Comparison of ENCODE assay signal across 8 mouse cellular contexts in genomic region chr19:5648401-5649297, GRCm38 (mm10). TPM values are rescaled to one million over a fixed set of nuclear protein-coding genes. Genes with fewer than 3 reads are reported as not detected.
DNase-seq lines count a peak whose midpoint lies in the region; ATAC-seq and TF ChIP-seq lines count a peak whose summit lies in the region.

No protein-coding gene starts in this region.

- peak overlapping the region; percentile 78 for H3K4me2 ChIP-seq in heart, embryonic 11.5 days
- H3K4me2 ChIP-seq in kidney, embryonic 15.5 days = peak overlapping the region; percentile 59

- no peaks in the 10 kb centered on the region for H3K79me3 ChIP-seq in C2C12 (ENCODE audit: low read depth)

- H3K27ac ChIP-seq in heart, embryonic 11.5 days (ENCODE audit: low read depth, low read length) = peak overlapping the region; percentile 88
- H3K27ac ChIP-seq in kidney, embryonic 15.5 days = peak overlapping the region; percentile 90

- H3K9ac ChIP-seq in heart, embryonic 11.5 days (ENCODE audit: low read depth, low read length) = peak overlapping the region; percentile 67
- H3K9ac ChIP-seq in kidney, embryonic 15.5 days = peak overlapping the region; percentile 37

- WGBS in heart, embryonic 11.5 days (ENCODE audit: insufficient replicate concordance) = 10% methylated on average over 26 of the region's 26 CpGs
- 13% methylated on average over 26 of the region's 26 CpGs for WGBS in kidney, embryonic 15.5 days

- H3K4me3 ChIP-seq in C2C12 (ENCODE audit: insufficient read depth, poor library complexity, severe bottlenecking) = no peak overlapping the region
- peak overlapping the region; percentile 54 for H3K4me3 ChIP-seq in erythroblast, embryonic 14.5 days (replicated peaks)
- H3K4me3 ChIP-seq in heart, embryonic 11.5 days (ENCODE audit: low read depth, low read length) = peak overlapping the region; percentile 27
- peak overlapping the region; percentile 30 for H3K4me3 ChIP-seq in kidney, embryonic 15.5 days (replicated peaks)

- peak overlapping the region; percentile 28 for H3ac ChIP-seq in C2C12 (ENCODE audit: control insufficient read depth, insufficient read length, low read depth)

- no peaks in the 10 kb centered on the region for H3K27me3 ChIP-seq in C2C12 (ENCODE audit: control insufficient read depth, insufficient read depth, insufficient read length)
- no peaks in the 10 kb centered on the region for H3K27me3 ChIP-seq in erythroblast, embryonic 14.5 days (ENCODE audit: control insufficient read depth)
- H3K27me3 ChIP-seq in heart, embryonic 11.5 days (ENCODE audit: control insufficient read depth, insufficient read depth, low read length) = no peaks in the 10 kb centered on the region
- H3K27me3 ChIP-seq in kidney, embryonic 15.5 days = no peaks in the 10 kb centered on the region

- H3K36me3 ChIP-seq in C2C12 (ENCODE audit: control insufficient read depth, insufficient read depth) = peaks cover 54% of the 10 kb centered on the region
- H3K36me3 ChIP-seq in erythroblast, embryonic 14.5 days (ENCODE audit: control insufficient read depth) = peaks cover 93% of the 10 kb centered on the region
- H3K36me3 ChIP-seq in heart, embryonic 11.5 days (ENCODE audit: control insufficient read depth, insufficient read depth, low read length) = peaks cover 24% of the 10 kb centered on the region
- H3K36me3 ChIP-seq in kidney, embryonic 15.5 days = peaks cover 75% of the 10 kb centered on the region

- ATAC-seq in heart, embryonic 11.5 days (replicated peaks; ENCODE audit: insufficient number of reproducible peaks, low FRiP score, low TSS enrichment) = peak; percentile 74
- peak; percentile 88 for ATAC-seq in kidney, embryonic 15.5 days (replicated peaks; ENCODE audit: low FRiP score)

- no peak for TF ChIP-seq CTCF in C2C12 (IDR thresholded peaks at IDR 0.05; ENCODE audit: control insufficient read depth, insufficient read depth, insufficient read length)

- H3K9me3 ChIP-seq in erythroblast, embryonic 14.5 days (ENCODE audit: control insufficient read depth, low read length) = no peaks in the 10 kb centered on the region
- no peaks in the 10 kb centered on the region for H3K9me3 ChIP-seq in heart, embryonic 11.5 days (replicated peaks; ENCODE audit: control insufficient read depth, low read length)
- H3K9me3 ChIP-seq in kidney, embryonic 15.5 days (replicated peaks) = no peaks in the 10 kb centered on the region

- peaks cover 45% of the 10 kb centered on the region for H3K4me1 ChIP-seq in erythroblast, embryonic 14.5 days (ENCODE audit: control insufficient read depth)
- H3K4me1 ChIP-seq in heart, embryonic 11.5 days (ENCODE audit: control insufficient read depth, insufficient read depth, low read length) = peaks cover 15% of the 10 kb centered on the region
- peaks cover 23% of the 10 kb centered on the region for H3K4me1 ChIP-seq in kidney, embryonic 15.5 days

- DNase-seq in brain, adult 2 months (ENCODE audit: low read depth, low spot score) = peak; percentile 92
- peak; percentile 79 for DNase-seq in liver
- DNase-seq in monocyte, adult 2 months (ENCODE audit: low read depth in 1 of 2, low spot score in 2 of 2) = peak; percentile 59 to 78
- DNase-seq in spleen, postnatal 36 days (ENCODE audit: low spot score in 2 of 2) = peak; percentile 88 to 90

- H3K79me2 ChIP-seq in C2C12 (ENCODE audit: control insufficient read depth, insufficient read depth) = no peaks in the 10 kb centered on the region

TF ChIP-seq in C2C12, 6 proteins besides CTCF, POLR2A, EP300 and RAD21:
- no peak for TF ChIP-seq MAX (IDR thresholded peaks at IDR 0.05)
- peak; percentile 61 for TF ChIP-seq CEBPB (IDR thresholded peaks at IDR 0.05; ENCODE audit: low read depth)

RNA-seq across cellular contexts. Expression of gene Rela, which starts 11.4 kb away (rescaled TPM):
- 56.5 TPM for polyA plus RNA-seq in C2C12 (2012; fragmentation: generic; extraction: Trizol)
- 4.1 and 6.0 TPM in 2 replicates for polyA plus RNA-seq in erythroblast, embryonic 14.5 days (2012)
- 35.7 and 36.2 TPM in 2 replicates for polyA plus RNA-seq in heart, embryonic 11.5 days (2014; fragmentation: Nextera tagmentation; extraction: Ambion mirVana)
- polyA plus RNA-seq in kidney, embryonic 15.5 days (2015; fragmentation: Nextera tagmentation; extraction: Ambion mirVana) = 47.3 and 52.4 TPM in 2 replicates

RNA-seq across cellular contexts. Expression of gene Sipa1, which starts 14.9 kb away (rescaled TPM):
- polyA plus RNA-seq in C2C12 (2012; fragmentation: generic; extraction: Trizol) = 22.9 TPM
- polyA plus RNA-seq in erythroblast, embryonic 14.5 days (2012) = 63.2 and 69.8 TPM in 2 replicates
- polyA plus RNA-seq in heart, embryonic 11.5 days (2014; fragmentation: Nextera tagmentation; extraction: Ambion mirVana) = 15.8 and 18.8 TPM in 2 replicates
- 30.8 and 39.8 TPM in 2 replicates for polyA plus RNA-seq in kidney, embryonic 15.5 days (2015; fragmentation: Nextera tagmentation; extraction: Ambion mirVana)

RNA-seq across cellular contexts. Expression of gene Kat5, which starts 38.6 kb away (rescaled TPM):
- polyA plus RNA-seq in C2C12 (2012; fragmentation: generic; extraction: Trizol) = 48.4 TPM
- polyA plus RNA-seq in erythroblast, embryonic 14.5 days (2012) = 6.0 and 7.0 TPM in 2 replicates
- 20.9 and 23.4 TPM in 2 replicates for polyA plus RNA-seq in heart, embryonic 11.5 days (2014; fragmentation: Nextera tagmentation; extraction: Ambion mirVana)
- 53.5 and 58.8 TPM in 2 replicates for polyA plus RNA-seq in kidney, embryonic 15.5 days (2015; fragmentation: Nextera tagmentation; extraction: Ambion mirVana)

RNA-seq across cellular contexts. Expression of gene Map3k11, which starts 39.9 kb away (rescaled TPM):
- polyA plus RNA-seq in C2C12 (2012; fragmentation: generic; extraction: Trizol) = 24.2 TPM
- 18.5 and 20.2 TPM in 2 replicates for polyA plus RNA-seq in erythroblast, embryonic 14.5 days (2012)
- polyA plus RNA-seq in heart, embryonic 11.5 days (2014; fragmentation: Nextera tagmentation; extraction: Ambion mirVana) = 16.9 and 21.0 TPM in 2 replicates
- polyA plus RNA-seq in kidney, embryonic 15.5 days (2015; fragmentation: Nextera tagmentation; extraction: Ambion mirVana) = 42.6 and 43.2 TPM in 2 replicates

RNA-seq across cellular contexts. Expression of gene Pcnx3, which starts 40.1 kb away (rescaled TPM):
- 28.0 TPM for polyA plus RNA-seq in C2C12 (2012; fragmentation: generic; extraction: Trizol)
- 43.8 and 46.7 TPM in 2 replicates for polyA plus RNA-seq in erythroblast, embryonic 14.5 days (2012)
- polyA plus RNA-seq in heart, embryonic 11.5 days (2014; fragmentation: Nextera tagmentation; extraction: Ambion mirVana) = 21.3 and 21.5 TPM in 2 replicates
- 22.2 and 30.1 TPM in 2 replicates for polyA plus RNA-seq in kidney, embryonic 15.5 days (2015; fragmentation: Nextera tagmentation; extraction: Ambion mirVana)
